Mouse (Mus musculus): ENCODE measurements around the gene Mknk1.

Gene Mknk1

DNA sequence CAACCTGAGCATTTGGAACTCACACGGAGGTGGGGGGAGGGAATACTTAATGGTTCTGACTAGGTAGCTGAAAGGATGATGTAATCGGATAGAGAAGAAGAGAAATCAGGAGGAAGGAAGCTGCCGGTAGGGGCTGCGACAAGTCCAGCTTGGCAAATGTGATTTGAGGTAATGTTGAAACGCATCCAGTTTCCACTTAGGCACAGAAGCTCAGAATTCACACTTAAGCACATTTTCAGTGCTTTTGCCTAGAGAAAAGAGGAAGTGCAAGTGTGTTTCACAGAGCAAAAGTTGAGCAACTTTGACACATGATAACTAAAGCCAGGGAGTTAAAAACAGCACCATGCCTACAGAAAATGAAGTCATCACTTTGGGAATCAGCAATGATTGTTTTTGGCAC is 8.4 kb downstream of the Mknk1 start:
- no peak for DNase-seq (ENCODE audit: low spot score)

DNA sequence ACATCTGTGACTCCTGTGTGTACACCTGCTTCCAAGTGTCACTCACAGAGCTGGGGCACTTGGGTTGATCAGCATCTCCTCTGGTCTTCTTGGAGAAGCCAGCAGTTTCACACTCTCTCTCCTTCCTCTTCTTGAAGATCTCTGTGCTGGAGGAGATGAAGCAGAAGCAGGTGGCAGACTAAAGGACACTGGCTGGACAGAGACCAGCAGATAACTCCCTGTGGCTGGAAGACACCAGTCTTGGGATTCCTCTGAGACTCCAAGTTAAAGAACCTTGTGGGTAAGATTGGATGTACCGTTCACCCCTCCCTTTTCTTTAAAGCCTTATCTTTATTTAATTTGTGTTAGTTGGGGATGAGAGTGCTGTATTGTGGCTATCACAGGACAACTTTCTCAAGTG is 9.1 kb downstream of the Mknk1 start:
- DNase-seq (ENCODE audit: low spot score), result peak; percentile 41

DNA sequence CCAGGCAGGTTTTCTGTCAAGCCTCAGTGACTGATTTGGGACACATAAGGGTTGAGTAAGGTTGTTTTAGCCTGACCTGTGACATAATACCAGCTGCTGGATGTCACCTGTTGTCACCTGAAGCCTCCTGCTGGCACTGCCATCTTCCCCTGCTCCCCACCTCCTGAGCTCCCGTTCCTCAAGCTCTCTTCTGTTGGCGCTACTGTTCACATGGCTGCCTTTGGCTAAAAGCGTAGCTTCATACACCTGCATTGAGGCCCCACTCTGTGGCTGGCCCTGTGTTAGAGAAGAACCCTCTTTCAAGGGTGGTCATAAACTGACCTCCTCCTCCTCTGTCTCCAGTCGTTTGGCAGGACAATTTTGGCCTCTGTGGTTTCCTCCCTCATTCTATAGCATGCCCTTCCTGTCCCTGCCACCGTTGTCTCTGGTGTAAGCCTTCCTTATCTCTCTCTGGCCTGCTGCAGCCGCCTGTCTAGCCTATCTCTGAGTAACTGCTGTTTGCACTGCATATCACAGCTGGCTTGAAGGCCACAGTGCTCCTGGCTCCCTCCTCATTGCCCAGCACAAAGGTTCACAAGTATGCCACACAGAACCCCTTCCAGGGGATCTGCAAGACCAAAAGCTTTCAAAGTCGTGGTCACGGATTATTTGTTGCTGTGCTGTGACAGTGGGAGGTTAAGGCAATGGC is 10.1 kb downstream of the Mknk1 start:
- peak; percentile 87 for DNase-seq (ENCODE audit: low spot score)

DNA sequence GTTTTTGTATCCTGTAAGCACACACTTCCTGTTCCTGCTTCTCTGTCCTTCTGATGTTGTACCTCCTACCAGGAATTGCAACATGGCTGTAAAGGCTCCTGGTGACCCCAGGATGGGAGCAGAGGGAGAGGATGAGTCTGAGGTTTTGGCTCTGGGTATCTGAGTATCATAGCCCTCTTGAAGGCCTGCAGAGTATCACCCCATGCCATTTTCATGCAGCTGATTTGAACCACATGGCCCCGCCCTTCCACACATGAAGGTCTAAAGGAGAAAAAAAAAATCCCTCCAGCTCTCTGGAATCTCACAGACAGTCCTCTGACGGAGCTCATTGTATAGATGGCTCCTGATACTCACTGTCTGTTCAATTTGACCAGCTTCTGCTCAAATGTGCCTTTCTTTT is 11.1 kb downstream of the Mknk1 start:
- no peak for DNase-seq (ENCODE audit: low spot score)

DNA sequence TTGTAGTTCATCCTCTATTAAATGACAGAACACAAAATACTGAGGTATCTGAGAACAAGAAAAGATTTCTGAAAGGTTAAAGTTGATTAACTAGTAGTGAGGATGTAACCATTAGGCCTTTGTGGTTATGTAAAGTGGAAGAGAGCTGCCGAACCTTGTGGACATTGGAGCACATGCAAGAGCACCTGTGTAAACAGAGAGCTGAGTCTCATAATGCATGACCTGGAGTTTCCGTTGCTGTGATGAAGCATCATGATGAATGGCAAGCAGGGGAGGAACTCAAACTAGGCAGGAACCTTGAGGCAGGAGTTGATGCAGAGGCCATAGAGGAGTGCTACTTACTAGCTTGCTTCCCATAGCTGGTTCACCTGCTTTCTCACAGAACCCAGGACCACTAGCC is 11.6 kb downstream of the Mknk1 start:
- no peak for DNase-seq (ENCODE audit: low spot score)

DNA sequence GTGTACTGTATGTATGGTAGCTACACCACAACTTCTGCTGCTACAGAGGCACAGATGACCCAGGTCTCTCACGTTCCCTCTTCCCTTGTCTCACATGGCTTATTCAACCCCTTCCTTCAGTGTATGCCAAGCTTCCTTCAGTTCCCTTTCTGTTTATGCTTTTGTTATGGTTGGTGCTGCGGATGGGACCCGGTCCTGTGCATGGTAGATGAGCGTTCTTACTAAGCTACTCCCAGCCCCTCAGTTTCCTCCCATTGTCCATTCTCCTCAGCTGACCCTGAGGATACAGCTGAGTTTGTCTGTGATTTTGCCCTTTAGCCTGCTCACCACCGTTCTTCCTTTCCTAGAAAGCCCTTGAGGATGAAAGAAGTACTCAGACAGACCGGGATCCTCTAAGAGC is 12.6 kb downstream of the Mknk1 start:
- DNase-seq (ENCODE audit: low spot score), result no peak

DNA sequence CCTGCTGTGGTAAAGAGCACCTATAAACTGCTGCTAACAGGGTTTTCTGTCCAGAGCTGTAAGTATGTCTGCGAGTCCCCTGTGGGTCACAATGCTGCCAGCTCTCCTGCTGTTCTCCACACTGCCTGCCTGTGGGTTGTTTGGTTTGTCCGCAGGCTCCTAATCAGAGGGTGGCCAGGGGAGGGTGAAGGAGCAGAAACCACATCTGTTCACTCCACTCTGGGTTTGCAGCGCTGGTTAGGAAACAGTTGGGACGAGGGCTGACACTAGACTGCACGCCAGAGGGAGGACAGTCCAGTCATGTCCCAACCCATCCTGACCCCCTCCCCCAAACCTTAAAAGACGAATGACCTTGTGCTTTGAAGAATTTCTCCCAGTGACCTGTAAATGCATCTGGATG is 16.1 kb downstream of the Mknk1 start:
- DNase-seq (ENCODE audit: low spot score), result no peak

DNA sequence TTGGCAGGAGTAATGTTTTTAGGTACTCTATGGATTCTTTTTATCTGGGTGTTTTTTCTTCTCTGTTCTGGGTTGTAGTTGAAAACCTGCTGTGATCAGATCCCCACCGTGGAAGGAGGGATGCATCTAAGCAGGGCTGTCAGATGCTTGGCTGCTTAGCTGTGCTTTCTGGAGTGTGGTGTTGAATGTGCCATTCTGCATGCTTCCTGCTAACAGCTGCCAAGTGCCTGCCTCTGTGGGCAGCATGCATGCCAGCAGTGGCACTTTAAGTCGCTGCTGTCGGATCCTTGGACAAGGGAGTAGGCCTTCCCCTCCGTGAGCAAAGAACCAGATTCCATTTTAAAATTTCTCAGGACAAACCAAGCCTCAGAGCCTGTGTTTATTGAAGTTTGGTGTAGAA is 16.6 kb downstream of the Mknk1 start:
- no peak for DNase-seq (ENCODE audit: low spot score)

DNA sequence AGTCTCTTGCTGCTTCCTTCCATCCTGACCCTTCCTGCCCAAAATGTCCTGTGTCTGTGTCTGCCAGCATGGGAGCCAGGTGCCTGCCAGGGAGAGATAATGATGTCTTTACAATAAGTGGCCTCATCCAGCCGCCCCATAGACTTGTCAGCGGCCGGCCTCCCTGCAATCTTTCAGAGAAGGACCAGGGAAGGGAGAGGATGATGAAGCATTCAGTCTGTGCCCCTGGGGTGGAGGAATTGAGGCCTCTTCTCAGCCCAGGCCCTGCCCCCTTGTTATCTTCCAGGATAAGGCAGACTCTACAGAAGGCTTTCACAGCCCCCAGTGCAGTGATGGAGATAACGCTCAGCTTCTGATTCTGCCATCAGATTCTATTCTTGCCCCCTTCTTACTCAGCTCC is 17.3 kb downstream of the Mknk1 start:
- DNase-seq (ENCODE audit: low spot score), result peak; percentile 79

DNA sequence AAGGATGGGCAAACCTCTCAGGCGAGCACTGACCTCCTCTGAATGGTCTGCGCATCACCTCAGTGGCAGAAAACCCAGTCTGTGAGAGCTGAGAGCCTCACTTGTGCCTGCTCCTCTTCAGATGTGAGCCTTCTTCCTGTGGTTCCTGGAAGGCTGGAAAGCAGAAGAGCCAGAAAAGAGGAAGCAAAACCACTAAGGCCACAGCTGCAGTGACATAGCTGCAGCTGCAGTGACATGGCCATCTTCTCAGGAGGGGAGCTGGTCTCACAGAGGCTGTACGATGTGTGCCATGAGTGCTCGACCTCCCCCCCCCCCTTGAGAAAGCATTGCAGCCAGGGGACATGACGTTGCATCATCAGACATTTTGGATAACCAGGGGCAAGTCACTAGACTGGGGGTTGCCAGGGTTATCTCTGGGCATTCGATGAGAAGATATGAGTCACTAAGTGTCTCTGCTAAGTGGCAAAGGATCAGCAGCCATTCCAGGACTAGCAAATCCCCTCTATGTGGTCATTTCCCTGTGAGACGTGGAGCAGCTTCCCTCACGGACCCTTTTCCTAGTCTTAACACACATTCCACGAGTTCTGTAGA is 18.4 kb downstream of the Mknk1 start:
- no peak for DNase-seq (ENCODE audit: low spot score)

DNA sequence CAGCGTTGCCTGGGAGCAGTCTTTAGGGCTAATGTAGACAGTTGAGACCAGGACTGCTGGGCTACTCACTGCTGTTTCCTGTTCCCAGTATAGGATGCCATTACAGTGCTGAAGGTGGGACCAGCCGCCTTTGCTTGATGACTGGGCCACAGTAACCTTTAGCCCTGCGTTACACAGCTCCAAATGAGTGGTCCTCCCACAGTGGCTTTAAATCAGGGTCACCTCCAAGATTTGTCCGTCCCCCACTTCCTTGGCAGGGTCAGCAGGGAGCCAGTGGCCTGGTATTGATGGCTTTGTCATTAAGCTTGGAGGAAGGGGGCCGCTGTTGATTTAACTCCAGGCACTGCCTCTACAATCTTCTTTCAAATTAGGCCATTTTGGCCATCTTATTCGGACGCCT is 24.4 kb downstream of the Mknk1 start:
- DNase-seq (ENCODE audit: low spot score), result no peak

DNA sequence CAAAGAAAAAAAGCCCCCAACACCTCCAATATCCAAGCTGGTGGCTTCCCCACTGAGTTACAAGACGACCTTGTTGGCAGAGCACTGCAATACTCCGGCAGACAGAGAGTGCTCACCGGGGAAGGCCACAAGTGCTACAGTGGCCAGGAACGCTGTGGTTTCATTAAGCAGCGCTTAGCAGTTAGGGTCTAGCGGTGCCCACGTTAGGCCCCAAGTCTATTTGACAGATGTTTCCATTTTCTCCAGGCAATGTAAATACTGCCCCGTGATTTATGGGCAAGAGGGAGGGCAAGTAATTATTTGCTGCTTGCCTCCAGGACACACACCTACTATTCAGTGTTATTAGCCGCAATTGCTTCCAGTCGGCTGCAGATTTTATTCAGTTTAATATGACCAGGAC is 24.9 kb downstream of the Mknk1 start:
- DNase-seq (ENCODE audit: low spot score), result no peak

DNA sequence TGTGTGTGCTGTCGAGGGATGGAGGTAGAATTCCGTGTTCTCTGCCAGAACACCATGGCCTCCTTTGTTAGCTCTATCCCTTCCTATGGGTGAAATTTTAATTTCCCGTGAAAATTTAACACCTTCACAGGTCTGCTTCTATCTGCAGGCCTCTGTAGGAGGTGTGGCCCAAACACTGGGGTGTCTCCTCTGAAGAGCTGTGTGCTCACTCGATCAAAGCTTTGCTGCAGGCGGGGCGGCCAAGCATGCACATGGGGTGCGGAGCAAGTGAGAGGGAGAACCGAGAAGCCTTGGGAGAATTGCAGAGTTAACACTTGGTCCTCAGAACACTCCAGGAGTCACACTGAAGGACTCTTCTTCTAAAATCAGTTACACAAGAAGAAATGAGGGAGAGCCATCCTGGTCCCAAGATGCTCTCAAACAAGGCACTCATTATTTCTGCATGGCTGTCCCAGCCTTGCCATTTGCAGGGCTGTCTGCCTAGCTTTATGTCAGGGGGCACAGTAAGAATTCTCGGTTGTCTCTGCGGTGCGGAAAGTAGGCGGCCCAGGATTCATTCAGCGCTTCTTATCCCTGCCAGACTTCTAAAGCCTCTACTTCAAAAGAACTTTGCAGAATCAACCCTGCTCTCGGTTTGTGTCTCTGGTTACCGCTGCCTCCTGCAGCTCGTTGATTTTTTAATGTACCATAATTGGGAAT is 30.7 kb downstream of the Mknk1 start:
- no peak for DNase-seq (ENCODE audit: low spot score)

DNA sequence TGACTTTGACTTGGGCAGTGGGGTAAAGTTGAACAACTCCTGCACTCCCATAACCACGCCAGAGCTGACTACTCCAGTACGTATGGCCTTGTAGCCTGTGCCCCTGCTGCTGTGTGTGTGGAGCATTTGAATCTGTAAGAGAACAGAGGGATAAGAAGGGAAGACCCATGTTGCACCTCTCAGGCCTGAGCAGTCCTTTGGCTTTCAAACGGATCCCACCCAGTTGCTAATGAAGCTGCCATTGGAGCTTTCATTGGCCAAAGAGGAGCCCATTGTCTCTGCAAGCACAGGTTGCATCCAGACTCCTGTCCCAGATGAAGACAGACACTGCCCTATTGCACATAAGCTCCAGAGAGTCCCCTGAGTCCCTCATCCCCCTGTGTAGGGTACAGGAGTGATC is 34.2 kb downstream of the Mknk1 start:
- DNase-seq (ENCODE audit: low spot score), result no peak

DNA sequence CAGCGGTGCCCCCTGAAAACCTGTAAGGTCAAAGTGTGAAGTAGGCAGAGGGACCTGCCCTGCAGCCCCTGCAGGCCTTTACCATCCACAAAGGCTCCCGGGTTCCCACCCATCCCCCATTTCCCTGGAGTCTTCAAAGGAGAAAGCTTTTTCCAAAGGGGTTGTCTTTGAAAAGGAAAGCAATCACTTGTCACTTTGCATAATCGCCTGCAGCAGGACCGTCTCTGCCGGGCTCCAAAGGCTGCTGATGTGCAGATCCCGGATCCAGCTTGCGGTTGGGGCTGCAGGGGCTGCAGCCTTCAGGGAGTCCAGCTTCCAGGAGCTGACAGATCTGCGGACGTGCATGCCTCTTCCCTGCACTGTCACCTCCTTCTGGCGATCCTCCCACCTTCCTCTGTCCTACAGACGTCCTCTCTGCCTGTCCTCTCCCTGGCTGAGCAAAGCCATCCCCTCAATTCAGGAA is 39.2 kb downstream of the Mknk1 start:
- DNase-seq (ENCODE audit: low spot score), result no peak

DNA sequence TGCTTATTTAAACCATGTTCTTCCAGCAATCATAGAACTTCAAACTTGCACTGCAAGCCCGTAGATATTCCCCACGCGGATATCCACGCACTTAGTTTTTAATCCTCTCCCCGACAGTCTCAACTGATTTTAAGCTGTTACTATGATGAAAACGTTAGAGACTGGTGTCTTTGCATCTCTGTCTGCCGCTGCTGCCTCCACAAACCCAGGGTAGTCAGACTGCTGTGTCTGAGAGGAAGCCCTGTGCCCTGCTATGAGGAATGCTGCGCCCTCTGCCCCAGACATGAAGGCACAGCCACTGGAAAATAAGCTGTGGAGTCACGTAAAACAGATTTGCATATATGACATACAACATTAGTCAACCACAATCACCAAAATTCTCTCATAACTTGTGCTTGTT is 39.8 kb downstream of the Mknk1 start:
- no peak for DNase-seq (ENCODE audit: low spot score)

DNA sequence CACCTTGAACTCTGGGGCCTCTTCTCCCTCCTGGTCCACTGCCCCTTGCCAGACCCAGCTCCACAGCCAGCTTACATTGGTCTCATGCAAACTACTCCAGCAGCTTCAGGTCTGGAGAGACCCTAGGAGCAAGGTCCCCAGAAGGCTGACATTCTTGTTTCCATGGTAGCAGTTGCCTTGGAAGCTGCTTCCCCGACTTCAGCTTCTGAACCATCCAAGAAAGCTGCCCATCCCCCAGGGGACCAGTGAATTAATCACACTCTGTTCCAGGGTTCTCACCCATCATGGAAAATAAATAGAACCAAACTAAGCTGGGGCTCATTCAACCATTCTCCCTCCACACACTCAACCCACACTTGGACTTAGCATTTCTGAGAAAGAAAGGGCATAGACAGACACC is 42.2 kb downstream of the Mknk1 start:
- no peak for DNase-seq (ENCODE audit: low spot score)

DNA sequence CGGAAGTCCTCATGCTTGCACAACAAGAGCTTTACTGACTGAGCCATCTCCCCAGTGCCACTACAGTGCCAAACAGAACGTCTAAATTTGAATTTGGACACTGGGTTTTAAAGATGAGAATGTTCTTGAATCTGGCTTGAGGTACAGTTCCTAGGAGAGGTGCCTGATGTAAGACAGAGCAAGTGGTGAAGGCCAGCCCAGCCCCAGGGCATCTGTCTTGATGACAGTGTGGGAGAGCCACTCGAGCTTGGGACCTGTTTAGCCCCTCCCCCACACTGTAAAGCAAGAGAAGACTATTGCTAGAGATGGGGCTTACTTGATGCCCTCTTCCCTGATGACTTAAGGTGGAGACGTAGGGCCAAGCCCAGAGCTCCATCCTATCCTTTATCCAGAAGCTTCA is 43.2 kb downstream of the Mknk1 start:
- no peak for DNase-seq (ENCODE audit: low spot score)

DNA sequence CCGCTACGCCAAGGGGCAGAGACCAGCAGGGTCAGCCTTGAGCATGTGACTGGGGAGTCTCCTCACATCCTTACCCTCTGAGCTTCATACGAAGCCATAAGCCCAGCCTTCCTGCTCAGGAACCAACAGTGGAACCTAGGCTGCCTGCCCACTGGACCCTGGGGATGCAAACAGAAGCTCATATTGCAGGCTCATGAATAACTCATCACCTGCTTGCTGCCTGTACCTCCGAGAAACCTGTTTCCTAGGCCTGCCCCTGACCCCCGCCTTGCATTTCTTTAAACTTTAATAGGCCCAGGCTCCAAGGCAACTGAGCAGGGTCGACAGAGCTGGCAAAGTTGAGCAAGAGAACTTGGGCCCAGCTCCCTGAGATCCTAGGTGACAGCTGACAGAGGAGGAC is 45.0 kb downstream of the Mknk1 start, which contains the start of gene Kncn:
Gene Kncn, plus strand, starts transcription at position 379 of the 400 bp plus-strand sequence.
- no peak for DNase-seq (ENCODE audit: low spot score)

DNA sequence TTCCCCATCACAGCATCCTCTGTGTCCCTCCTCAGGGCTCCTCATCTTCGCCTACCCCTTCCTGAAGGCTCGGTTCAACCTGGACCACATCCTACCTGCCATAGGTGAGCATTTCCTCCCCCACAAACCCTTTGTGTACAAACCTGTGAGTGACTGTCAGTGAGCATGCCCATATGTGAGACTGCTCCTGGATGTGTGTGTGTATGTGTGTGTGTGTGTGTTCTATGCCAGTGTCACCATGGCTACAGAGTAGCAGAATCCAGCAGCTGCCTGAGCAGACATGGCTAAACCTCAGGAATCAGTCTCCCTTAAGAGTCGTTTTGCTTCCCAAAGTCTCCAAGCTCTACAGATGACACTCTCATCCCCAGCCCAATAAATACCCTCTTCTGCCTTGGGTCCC is 46.8 kb downstream of the Mknk1 start:
- DNase-seq (ENCODE audit: low spot score), result no peak

DNA sequence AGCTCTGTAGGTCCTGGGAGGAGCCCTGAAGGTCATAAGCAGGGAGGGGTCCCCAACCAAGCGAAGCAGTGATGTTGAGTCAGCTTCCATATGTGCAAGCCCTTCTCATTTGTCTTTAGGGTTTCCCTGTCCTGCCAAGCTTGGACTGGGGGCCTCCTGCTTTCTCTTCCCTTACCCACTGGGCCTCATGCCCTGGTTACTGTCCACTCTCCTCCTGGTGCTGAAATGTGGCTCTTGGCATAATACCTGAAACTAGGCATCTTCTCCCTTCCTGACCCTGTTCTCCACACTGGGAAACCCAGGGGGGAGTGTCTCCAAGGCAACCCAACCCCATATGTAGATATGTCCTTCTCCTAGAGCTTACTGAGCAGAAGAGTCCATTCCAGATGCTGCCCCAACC is 47.9 kb downstream of the Mknk1 start:
- DNase-seq (ENCODE audit: low spot score), result no peak

DNA sequence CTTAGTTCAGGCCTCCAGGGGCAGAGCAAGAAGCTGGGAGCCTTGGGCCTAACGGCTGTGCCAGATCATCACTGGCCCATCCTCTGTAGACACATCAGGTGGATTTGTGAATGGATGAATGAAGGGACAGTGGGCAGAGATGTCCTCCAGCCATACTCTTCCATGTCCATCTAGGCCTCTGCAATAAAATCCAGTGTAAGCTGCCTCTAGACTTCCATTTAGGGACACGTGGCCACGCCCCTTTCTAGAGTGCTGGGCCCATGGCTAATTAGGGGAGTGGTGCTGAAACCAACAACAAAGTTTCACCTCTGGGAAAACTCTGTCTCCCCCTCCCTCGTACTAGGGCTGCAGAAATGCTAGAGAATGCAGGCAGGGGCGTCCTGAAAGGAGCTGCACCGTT is 51.1 kb downstream of the Mknk1 start:
- no peak for DNase-seq (ENCODE audit: low spot score)

DNA sequence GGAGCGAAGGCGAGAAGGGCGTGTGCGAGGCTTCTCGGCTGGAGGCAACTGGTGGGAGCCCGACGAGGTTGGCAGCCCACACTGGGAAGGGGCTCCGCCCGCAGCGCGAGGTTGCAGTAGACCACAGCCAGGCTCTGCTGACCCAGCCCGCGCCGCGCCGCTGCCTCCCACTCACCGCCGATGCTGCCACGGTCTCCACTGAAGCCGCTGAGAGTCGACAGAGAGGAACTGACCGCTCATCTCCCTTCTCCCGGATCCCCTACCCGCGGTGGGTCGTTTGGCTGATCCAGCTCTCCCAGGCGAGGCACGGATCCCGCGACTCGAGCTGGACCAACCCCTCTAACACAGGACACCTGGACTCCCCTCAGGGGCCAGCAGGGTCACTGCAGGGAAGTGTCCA is 51.6 kb downstream of the Mknk1 start, which contains the start of gene 6430628N08Rik:
Gene 6430628N08Rik, plus strand, starts transcription at position 113 of the 400 bp plus-strand sequence.
- DNase-seq (ENCODE audit: low spot score), result no peak
